Mouse (Mus musculus): ENCODE measurements around the gene Ep400. TPM values are rescaled to one million over a fixed set of nuclear protein-coding genes. Genes with fewer than 3 reads are reported as not detected.

Gene Ep400
- polyA plus RNA-seq, 2 experiments = 38.2 to 62.2 TPM

DNA sequence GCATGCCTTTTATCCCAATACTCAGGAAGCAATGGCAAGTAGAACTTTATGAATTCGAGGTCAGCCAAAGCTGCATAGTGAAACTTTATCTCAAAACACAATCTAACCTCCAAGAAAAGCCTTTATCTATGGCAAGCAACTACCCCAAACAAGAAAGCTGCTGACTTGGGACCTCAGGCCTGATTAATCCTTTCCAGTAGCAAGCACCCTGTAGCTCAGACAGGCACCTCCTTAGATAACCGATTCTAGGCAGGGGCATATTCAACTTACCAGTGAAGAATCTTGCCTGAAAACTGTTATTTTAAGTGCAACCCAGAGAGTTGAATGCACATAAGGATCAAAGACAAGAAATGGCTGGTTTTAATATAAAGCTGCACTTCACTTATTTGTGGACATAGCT lies 59.1 kb downstream of the Ep400 start:
- Histone ChIP-seq H3K27ac (replicated peaks; ENCODE audit: low read depth, low read length) (no peak overlapping the region), H3K4me1 (ENCODE audit: control insufficient read depth, insufficient read depth, low read length) (no peaks in the 10 kb centered on the region), H3K4me3 (replicated peaks; ENCODE audit: low read length) (no peak overlapping the region), H3K27me3 (ENCODE audit: control insufficient read depth, insufficient read depth, low read length) (no peaks in the 10 kb centered on the region), H3K36me3 (ENCODE audit: control insufficient read depth, insufficient read depth, low read length) (peaks cover 63% of the 10 kb centered on the region), H3K4me2 (replicated peaks; ENCODE audit: low read depth, low read length, severe bottlenecking) (no peak overlapping the region), H3K9me3 (ENCODE audit: control insufficient read depth, low read length) (no peaks in the 10 kb centered on the region), H3K9ac (ENCODE audit: low read depth, low read length, severe bottlenecking) (no peak overlapping the region)
- ATAC-seq (ENCODE audit: low FRiP score, low read depth) = no peak
- DNase-seq (ENCODE audit: low spot score) = no peak
- no peak for TF ChIP-seq POLR2A (IDR thresholded peaks at IDR 0.05; ENCODE audit: borderline replicate concordance, extremely low read depth, insufficient read depth, insufficient read length)
- 88% methylated on average over 2 of the region's 2 CpGs for WGBS

DNA sequence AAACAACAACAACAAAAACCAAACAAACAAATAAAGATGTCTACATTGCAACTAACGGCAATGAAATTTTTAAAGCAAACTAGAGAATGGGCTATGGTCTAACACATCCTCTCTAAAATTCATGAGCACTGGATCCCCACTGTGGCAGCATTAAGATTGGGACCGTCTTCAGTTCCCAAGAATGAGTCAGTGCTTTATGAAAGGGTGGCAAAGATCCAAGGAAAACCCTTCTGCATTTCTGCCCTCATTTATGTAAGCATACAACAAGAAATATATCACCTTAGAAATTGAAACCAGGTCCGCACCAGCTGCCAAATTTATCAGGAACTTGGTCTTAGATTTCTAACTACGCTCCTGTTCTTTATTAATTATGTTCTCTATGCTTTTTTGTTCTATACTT lies 61.3 kb downstream of the Ep400 start:
- Histone ChIP-seq H3K4me1 (ENCODE audit: control insufficient read depth, insufficient read depth, low read length) (no peaks in the 10 kb centered on the region), H3K9me3 (ENCODE audit: control insufficient read depth, low read length) (no peaks in the 10 kb centered on the region), H3K27me3 (ENCODE audit: control insufficient read depth, insufficient read depth, low read length) (no peaks in the 10 kb centered on the region), H3K36me3 (ENCODE audit: control insufficient read depth, insufficient read depth, low read length) (peaks cover 79% of the 10 kb centered on the region), H3K9ac (ENCODE audit: low read depth, low read length, severe bottlenecking) (no peak overlapping the region), H3K4me2 (replicated peaks; ENCODE audit: low read depth, low read length, severe bottlenecking) (no peak overlapping the region), H3K27ac (replicated peaks; ENCODE audit: low read depth, low read length) (no peak overlapping the region), H3K4me3 (replicated peaks; ENCODE audit: low read length) (no peak overlapping the region)
- no peak for DNase-seq (ENCODE audit: low spot score)
- no peak for ATAC-seq (ENCODE audit: low FRiP score, low read depth)
- TF ChIP-seq POLR2A (IDR thresholded peaks at IDR 0.05; ENCODE audit: borderline replicate concordance, extremely low read depth, insufficient read depth, insufficient read length) = no peak
- 83% methylated on average over 4 of the region's 4 CpGs for WGBS

DNA sequence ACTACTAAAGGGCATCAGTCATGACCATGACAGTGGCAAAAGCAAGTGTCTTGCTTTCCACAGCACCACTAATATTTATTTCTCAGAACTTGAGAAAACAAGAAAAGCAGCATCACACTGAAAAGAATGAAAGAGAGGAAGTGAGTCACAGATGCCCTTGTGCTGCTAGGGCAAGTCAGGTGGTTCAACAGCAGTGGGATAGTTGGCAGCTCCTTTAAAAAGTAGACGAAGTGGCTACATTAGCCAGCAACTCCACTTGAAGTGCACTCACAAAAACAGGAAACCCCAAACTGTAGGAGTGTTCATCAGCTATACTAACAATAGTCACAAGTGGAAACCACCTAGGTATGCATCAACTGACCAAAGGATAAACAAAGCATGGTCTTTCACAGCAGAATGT lies 66.5 kb downstream of the Ep400 start:
- Histone ChIP-seq H3K9me3 (ENCODE audit: control insufficient read depth, low read length) (no peaks in the 10 kb centered on the region), H3K4me1 (ENCODE audit: control insufficient read depth, insufficient read depth, low read length) (no peaks in the 10 kb centered on the region), H3K27me3 (ENCODE audit: control insufficient read depth, insufficient read depth, low read length) (no peaks in the 10 kb centered on the region), H3K9ac (ENCODE audit: low read depth, low read length, severe bottlenecking) (no peak overlapping the region), H3K27ac (replicated peaks; ENCODE audit: low read depth, low read length) (no peak overlapping the region), H3K4me2 (replicated peaks; ENCODE audit: low read depth, low read length, severe bottlenecking) (no peak overlapping the region), H3K4me3 (replicated peaks; ENCODE audit: low read length) (no peak overlapping the region), H3K36me3 (ENCODE audit: control insufficient read depth, insufficient read depth, low read length) (peaks cover 96% of the 10 kb centered on the region)
- TF ChIP-seq POLR2A (IDR thresholded peaks at IDR 0.05; ENCODE audit: borderline replicate concordance, extremely low read depth, insufficient read depth, insufficient read length) = no peak
- DNase-seq (ENCODE audit: low spot score) (no peak), ATAC-seq (ENCODE audit: low FRiP score, low read depth) (no peak)
- WGBS = 94% methylated on average over 1 of the region's 1 CpGs

DNA sequence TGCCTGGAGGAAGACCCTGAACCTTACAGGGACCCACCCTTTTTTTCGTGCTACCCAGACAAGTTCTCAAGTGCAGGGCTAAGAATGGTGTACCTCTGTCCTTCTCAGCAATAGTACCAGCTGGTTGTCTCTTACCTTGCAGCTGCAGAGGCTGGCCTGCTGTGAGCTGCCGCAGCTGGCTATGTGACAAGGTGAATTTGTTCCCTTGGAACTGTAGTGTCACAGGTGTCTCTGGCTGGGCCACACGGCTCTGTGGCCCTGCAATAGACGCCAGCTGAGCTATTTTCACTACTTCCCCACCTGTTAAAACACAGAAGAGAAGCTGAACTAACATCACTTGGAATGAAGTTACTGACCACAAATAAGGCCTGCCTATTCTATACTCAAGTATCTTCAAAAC lies 71.9 kb downstream of the Ep400 start:
- DNase-seq (ENCODE audit: low spot score) (no peak), ATAC-seq (ENCODE audit: low FRiP score, low read depth) (no peak)
- no peak overlapping the region for H3K9ac ChIP-seq (ENCODE audit: low read depth, low read length, severe bottlenecking)
- H3K27me3 ChIP-seq (ENCODE audit: control insufficient read depth, insufficient read depth, low read length) = no peaks in the 10 kb centered on the region
- H3K4me1 ChIP-seq (ENCODE audit: control insufficient read depth, insufficient read depth, low read length) = no peaks in the 10 kb centered on the region
- H3K4me3 ChIP-seq (replicated peaks; ENCODE audit: low read length) = no peak overlapping the region
- 89% methylated on average over 4 of the region's 4 CpGs for WGBS
- no peak for TF ChIP-seq POLR2A (IDR thresholded peaks at IDR 0.05; ENCODE audit: borderline replicate concordance, extremely low read depth, insufficient read depth, insufficient read length)
- H3K9me3 ChIP-seq (ENCODE audit: control insufficient read depth, low read length) = no peaks in the 10 kb centered on the region
- H3K36me3 ChIP-seq (ENCODE audit: control insufficient read depth, insufficient read depth, low read length) = peaks cover 94% of the 10 kb centered on the region
- H3K4me2 ChIP-seq (replicated peaks; ENCODE audit: low read depth, low read length, severe bottlenecking) = no peak overlapping the region
- no peak overlapping the region for H3K27ac ChIP-seq (replicated peaks; ENCODE audit: low read depth, low read length)

DNA sequence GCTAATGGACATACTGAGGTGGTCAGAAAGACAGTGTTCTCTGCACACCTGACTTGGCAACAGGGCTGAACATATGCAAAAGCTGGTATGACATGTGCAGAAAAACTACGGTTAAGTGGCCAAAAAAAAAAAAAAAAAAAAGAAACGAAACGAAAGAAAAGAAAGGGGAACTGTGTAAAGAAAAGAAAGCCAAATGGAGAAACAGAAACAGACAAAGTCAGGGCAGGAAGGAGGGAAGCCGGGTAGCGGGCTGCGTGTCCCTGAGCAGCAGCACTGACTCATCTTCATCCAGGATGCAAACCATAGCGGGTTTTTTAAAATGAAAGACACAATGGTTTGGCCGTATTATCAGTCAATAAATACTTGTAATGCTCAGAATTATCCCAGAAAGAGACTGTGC lies 88.5 kb downstream of the Ep400 start:
- DNase-seq (ENCODE audit: low spot score) (no peak), ATAC-seq (ENCODE audit: low FRiP score, low read depth) (no peak)
- no peak overlapping the region for H3K4me3 ChIP-seq (replicated peaks; ENCODE audit: low read length)
- no peaks in the 10 kb centered on the region for H3K9me3 ChIP-seq (ENCODE audit: control insufficient read depth, low read length)
- no peak overlapping the region for H3K27ac ChIP-seq (replicated peaks; ENCODE audit: low read depth, low read length)
- no peak overlapping the region for H3K9ac ChIP-seq (ENCODE audit: low read depth, low read length, severe bottlenecking)
- no peak for TF ChIP-seq POLR2A (IDR thresholded peaks at IDR 0.05; ENCODE audit: borderline replicate concordance, extremely low read depth, insufficient read depth, insufficient read length)
- H3K27me3 ChIP-seq (ENCODE audit: control insufficient read depth, insufficient read depth, low read length) = no peaks in the 10 kb centered on the region
- 96% methylated on average over 8 of the region's 8 CpGs for WGBS
- no peaks in the 10 kb centered on the region for H3K4me1 ChIP-seq (ENCODE audit: control insufficient read depth, insufficient read depth, low read length)
- no peak overlapping the region for H3K4me2 ChIP-seq (replicated peaks; ENCODE audit: low read depth, low read length, severe bottlenecking)
- H3K36me3 ChIP-seq (ENCODE audit: control insufficient read depth, insufficient read depth, low read length) = peaks cover 96% of the 10 kb centered on the region

DNA sequence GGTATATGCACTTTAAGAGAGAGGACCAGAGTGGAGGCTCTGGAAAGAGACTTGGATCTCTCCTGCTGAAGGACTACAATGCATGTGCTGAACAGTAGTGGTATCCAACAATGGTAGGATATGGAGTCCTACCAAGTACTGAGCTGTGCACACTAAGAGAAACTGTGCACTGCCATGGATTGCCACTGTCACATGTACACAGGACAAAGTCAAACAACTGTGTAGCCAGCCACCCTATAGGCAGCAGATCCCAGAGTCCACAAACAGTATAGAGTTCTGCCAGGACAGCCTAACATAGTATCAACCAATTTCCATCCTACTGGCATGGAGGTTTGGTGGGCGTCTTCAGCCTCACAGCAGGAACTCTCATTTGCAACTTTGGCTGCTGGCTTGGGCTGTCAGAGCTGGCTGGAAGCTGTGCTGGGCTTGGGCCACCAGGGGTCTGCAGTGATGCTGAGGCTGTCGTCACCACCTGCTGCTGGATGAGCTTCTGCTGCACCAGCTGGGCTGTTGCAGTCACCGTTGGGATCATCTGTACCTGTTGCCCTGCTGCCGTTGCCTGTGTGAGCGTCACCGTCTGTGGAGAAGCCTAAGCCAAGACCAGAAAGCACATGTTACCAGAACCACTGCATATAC lies 104.9 kb downstream of the Ep400 start:
- Histone ChIP-seq H3K9me3 (ENCODE audit: control insufficient read depth, low read length) (no peaks in the 10 kb centered on the region), H3K36me3 (ENCODE audit: control insufficient read depth, insufficient read depth, low read length) (peaks cover 86% of the 10 kb centered on the region), H3K27me3 (ENCODE audit: control insufficient read depth, insufficient read depth, low read length) (no peaks in the 10 kb centered on the region), H3K9ac (ENCODE audit: low read depth, low read length, severe bottlenecking) (no peak overlapping the region), H3K4me3 (replicated peaks; ENCODE audit: low read length) (no peak overlapping the region), H3K27ac (replicated peaks; ENCODE audit: low read depth, low read length) (no peak overlapping the region), H3K4me1 (ENCODE audit: control insufficient read depth, insufficient read depth, low read length) (no peaks in the 10 kb centered on the region), H3K4me2 (replicated peaks; ENCODE audit: low read depth, low read length, severe bottlenecking) (no peak overlapping the region)
- TF ChIP-seq POLR2A (IDR thresholded peaks at IDR 0.05; ENCODE audit: borderline replicate concordance, extremely low read depth, insufficient read depth, insufficient read length) = no peak
- DNase-seq (ENCODE audit: low spot score) = no peak
- ATAC-seq (ENCODE audit: low FRiP score, low read depth) = no peak
- WGBS = 77% methylated on average over 6 of the region's 6 CpGs

Data from limb, embryonic 14.5 days (tissue).